Mouse (Mus musculus) right cerebral cortex, postnatal 10 days (tissue): ENCODE results near the gene Ibsp.

Experiments
- DNase-seq, 2 experiments: peaks; one replicate each; pipeline ENCODE4 v3.0.0; 2021; ENCODE audit warnings: low spot score in 2 of 2

The Ibsp gene

DNA sequence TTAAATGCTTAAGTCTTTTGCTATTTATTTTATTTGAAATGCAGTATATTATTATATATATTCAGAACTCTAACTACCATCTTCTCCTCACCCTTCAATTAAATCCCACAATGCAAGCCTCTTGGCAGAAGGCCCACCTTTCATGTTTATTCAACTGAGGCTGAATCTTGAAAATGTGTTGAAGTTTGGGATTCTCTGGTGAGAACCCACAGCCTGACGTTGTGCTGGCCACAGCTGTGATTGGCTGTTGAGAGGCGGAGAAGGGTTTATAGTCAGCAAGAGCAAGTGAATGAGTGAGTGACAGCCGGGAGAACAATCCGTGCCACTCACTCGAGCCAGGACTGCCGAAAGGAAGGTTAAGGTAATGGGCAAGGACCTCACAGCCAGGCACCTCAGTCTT lies at the start of gene Ibsp:
TSS of gene Ibsp (plus strand) at position 178 of the 400 bp plus-strand sequence.
- DNase-seq = peak; percentile 42 to 47

DNA sequence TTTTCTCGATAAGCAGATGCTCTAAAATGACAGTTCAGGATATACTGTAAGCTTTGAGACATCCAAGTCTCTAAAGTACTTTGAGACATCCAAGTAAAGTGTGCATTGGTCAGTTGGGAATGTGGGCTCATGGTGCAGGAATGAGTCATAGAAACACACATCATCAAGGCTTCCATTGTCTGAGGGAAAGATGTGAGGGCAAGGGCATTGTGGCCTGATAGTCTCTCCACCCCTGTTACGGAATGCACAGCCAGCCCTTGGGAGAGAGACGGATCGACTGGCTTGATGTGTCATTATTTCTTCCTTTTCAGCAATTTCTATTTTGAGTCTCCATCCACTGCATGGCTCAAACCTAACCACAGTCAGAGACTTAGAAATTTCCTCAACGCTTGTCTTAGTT lies 47.2 kb upstream of the Ibsp start:
- DNase-seq = no peak

- no peak for DNase-seq
Observed at GRCm38 (mm10) chr5:104256585-104256984, 42.4 kb upstream of the Ibsp start.

DNA sequence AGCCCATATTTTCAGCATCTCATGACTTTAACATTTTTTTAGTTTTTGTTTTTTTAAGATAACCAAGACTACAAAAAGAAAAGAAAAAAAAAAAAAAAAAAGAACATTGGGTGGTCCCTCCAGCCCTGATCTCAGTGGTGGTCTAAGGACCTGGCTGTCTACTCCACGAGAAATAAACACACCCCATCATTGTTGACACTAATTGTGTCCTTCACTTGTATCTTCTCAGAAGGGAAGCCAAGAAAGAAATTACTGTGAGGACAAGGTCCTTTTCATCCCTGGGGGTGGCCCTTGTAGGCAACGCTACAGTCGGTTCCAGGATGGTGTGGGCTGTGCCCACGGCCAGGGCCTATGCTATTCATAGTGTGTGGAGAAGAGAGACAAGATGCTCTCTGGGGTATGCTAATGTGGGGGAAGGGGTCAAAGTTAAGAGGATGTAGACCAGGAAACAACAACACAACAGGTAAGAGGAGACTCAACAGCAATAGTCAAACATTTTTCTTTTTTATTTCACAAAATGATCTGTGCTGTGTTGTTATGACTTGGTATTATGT lies 37.0 kb upstream of the Ibsp start:
- no peak for DNase-seq

DNA sequence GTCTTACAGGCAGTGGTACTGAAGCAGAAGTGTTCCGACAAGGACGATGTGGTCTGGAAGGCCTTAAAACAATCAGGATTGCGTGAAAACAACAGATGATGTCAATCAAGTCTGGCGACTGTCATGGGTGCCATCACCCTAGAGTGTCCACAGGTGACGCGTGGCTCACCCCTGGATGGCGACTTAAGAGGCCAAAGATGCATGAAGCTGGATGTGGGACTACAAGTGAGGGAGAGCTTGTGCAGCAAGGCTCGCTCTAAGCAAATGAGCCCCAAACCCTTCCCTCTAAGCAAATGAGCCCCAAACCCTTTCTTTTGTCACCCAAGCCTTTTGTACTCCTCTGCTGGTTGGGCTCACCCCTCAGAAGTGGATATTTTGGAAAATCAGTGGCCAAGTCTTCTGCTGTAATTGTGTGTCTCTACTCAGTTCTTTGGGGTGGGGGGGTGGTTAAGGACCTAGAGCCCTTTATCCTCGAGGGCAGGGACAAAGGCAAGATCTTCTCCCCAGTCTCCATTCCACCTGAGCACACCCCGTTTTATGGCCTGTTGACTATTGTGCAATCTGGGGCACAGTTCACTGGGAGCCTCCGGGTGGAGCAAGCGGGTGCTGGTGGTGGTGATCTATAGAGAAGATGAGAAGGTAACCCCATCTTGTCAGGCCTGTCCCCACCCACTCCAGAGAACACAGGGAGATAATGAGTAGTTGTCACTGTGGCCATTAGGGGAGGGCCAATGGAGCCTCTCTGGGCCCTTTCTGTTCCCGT lies 35.8 kb upstream of the Ibsp start:
- DNase-seq = no peak

- DNase-seq = no peak
Observed at GRCm38 (mm10) chr5:104294201-104294600, 4.8 kb upstream of the Ibsp start.

DNA sequence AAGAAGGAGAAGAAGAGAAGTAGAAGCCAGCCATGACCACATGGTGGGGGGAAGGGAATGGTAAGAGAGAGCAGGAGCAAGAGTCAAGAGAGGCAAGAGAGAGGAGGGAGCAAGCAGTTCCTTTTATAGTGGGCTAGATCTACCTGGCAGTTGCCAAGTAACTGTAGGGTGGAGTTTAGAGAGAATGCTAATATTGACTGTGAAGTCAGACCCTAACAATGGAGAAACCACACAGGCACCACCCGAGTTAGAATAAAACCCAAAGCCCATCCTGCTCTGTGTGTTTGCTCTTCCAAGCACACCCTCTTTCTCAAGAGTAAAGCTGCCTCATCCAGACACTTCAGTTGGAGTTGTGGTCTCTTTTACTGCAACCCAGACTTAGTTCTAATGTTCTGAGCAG lies 15.1 kb downstream of the Ibsp start:
- no peak for DNase-seq

- DNase-seq = no peak
Observed at GRCm38 (mm10) chr5:104325029-104325428, 26.1 kb downstream of the Ibsp start, which contains the start of gene Mepe. TSS of gene Mepe (plus strand) at chr5:104325329.

DNA sequence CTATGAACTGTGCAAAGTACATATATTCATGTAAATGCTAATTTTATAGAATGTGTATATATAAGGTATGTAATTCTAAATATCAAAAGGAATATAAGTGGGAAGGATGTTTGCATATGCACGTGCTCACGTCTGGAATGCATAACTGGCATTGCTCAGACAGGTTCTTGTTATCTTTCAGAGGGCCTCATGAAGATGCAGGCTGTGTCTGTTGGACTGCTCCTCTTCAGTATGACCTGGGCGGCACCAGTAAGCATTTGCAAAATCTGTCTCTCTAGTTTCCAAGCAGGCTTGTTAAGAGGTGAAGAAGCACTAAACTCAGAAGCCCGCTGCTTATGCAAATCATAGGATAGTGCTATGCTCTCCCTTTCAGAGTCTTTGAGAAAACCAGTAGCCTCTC lies 27.9 kb downstream of the Ibsp start:
- DNase-seq = no peak

GRCm38 (mm10) chr5:104327389-104327788 lies 28.4 kb downstream of the Ibsp start:
- DNase-seq = no peak

DNA sequence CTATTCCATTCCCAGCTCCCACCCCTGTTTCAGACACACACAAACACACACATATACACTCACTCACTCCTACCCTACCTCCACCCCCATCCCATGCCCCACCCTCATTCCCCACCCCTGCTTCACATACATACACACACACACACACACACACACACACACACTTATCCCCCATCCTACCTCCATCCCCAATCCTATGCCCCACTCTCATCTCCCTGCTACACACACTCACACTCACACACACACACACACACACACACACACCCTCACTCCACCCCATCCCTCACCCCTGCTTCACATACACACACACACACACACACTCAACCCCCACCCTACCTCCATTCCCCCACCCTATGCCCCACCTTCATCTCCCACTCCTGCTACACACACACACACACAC lies 28.9 kb downstream of the Ibsp start:
- no peak for DNase-seq

DNA sequence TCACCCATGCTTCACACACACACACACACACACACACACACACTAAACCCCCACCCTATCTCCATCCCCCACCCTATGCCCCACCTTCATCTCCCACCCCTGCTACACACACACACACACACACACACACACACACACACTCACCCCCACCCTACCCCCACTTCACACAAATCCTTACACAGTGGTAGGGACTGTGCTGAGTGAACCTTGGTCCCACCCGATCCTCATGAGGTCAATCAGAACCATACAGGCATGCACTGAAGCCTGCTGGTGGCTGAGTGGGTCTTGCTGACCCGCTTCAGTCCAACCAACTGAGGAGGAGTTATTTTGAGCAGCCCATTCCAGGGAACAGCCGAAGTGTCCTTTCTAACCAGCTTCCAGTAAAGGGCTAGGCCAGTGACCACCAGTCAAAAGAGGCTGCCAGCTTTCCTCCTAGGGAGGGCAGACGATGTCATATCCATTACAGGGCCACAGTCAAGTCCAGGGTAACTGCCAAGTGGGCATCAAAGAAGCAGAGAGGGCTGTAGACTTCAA lies 29.4 kb downstream of the Ibsp start:
- DNase-seq = no peak

DNA sequence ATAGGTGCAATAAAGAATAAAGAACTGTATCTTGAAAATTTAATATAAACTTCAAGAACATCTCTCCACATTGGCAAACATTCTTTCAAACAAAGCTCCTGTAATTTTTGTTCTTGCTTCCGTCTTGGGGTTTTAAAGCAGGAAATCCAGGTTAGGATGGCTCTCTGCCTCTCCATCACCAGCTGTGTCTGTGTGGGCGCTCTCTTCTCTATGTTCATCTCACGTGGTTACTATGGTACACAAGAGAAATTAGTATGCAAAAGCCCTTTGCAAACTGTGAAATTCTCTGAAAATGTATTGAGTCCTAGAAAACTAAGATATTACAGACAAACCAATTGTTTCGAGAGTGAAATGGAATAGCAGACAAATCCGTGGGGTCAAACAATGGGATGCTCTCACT lies 30.4 kb downstream of the Ibsp start:
- no peak for DNase-seq

DNA sequence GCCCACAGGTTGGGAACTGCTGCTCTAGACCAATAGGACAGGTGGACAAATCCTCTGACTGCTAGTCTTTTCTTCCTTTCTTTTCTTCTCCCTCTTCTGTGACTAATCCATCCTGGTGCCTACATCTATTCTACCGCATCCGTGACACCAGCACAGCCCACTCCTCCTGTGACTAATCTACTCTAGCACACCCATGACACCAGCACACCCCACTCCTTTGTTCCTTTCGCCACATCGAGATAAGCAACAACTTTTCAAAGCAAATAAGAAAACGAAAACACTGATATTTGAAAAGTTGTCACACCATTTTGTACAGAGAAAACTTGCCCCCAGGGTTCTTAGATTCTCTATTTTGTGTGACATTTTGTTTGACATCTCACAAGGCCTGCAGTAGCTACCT lies 31.1 kb downstream of the Ibsp start:
- DNase-seq = no peak

DNA sequence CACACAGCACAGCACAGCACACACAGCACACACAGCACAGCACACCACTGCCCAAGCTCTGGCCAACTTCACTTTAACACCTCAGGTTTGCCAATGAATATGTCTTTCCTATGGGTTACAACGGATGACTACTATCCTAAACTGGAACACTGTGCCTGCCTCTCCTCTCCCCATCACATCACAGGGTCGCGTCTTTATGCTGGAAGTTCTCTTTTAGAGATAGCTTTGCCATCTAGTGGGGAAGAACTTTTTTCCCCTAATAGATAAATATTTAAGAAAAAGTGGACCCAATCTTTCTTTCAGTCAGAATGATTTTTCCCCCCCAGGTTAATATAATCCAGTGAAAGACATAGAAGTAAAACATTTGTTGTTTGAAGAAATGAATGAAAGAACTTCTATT lies 33.3 kb downstream of the Ibsp start:
- DNase-seq = no peak

DNA sequence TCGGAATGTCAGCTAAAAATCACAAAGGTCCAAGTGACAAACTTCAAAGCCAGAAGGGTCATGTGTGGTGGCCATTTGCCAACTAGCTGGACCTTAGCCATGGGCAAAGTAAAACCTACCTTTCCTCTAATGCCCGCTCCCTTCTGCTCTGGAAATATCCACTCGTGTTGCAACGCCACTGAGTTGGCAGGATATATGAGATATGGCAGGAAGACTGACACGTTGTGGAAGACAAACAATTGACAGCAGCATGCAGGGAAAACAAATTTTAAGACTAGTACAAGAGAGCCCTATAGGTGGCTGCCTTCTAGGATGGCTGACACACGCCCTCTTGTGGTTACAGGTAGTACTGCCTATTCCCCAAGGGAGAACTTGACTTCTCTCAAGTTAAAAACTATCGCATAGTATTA lies 34.3 kb downstream of the Ibsp start:
- DNase-seq = peak; percentile 66 to 84

- DNase-seq = no peak
Observed at GRCm38 (mm10) chr5:104333643-104334042, 34.7 kb downstream of the Ibsp start.

DNA sequence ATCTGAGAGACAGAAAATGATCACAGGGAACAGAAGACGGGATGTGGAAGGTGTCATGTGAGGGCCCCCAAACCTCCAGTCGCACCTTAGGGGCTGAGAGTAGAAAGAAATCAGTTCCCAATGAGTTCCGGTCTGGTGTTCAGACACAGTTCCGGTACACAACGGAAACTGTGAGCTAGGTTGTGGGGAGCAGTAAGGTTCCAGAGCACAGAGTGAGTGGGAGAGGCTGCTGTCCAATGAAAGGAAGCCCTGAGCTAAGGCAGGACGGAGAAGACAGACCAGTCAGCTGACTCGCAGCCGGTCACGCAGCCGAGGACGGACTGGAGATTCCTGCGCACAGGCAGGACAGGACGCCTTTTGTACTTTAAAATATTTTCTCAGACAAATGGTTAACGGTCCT lies 35.5 kb downstream of the Ibsp start:
- DNase-seq = no peak

GRCm38 (mm10) chr5:104335962-104336361 lies 37.0 kb downstream of the Ibsp start:
- no peak for DNase-seq

DNA sequence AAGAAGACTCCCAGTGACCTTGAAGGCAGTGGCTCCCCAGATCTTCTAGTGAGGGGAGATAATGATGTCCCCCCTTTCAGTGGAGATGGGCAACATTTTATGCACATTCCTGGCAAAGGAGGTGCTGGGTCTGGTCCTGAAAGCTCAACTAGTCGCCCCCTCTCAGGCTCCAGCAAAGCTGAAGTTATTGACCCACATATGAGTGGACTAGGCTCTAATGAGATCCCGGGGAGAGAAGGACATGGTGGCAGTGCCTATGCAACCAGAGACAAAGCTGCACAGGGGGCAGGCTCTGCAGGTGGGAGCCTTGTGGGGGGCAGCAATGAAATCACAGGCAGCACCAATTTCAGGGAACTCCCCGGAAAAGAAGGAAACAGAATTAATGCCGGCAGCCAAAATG lies 38.5 kb downstream of the Ibsp start:
- DNase-seq = no peak

DNA sequence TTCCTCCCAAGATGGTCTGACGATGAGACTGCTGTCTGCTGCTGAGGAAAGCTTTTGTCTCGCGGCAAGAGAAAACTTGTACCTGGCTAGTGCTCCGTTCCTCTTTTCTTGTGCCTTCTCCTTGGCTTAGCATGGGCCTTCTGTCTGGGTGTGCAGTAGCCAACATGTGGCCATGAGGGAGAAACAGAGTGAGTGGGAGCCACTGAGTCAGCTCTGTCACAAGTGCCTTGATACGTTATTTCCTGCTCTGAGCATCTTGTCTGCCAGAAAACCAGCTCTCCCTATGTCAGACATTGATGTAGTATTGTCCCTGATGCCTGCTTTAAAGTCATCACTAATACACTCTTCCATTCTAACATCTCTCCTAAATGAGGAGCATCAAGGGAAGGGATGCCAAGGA lies 40.0 kb downstream of the Ibsp start:
- no peak for DNase-seq

GRCm38 (mm10) chr5:104339706-104340512 lies 40.9 kb downstream of the Ibsp start:
- peak in 1 of 2 experiments; percentile 66 for DNase-seq

DNA sequence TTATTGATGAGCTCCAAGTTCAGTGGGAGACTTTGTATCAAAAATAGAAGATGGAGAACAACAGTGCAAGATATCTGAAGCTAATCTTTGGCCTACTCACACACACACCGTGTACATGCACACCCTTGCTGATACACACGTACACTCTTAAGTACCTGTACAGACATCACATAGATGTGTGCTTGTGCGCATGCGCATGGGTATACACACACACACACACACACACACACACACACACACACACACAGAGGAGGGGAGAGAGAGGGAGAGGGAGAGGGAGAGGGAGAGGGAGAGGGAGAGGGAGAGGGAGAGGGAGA lies 41.5 kb downstream of the Ibsp start:
- DNase-seq = no peak
